Mouse (Mus musculus) ES-Bruce4 (cell line): ENCODE data around the gene Ptgs1.

Experiments
- CTCF ChIP-seq: IDR thresholded peaks from one replicate; pipeline ENCODE4 v1.8.1; 2011; ENCODE audit warnings: low read depth, low read length
- EP300 ChIP-seq: IDR thresholded peaks from 2 replicates; pipeline ENCODE4 v1.6.1; 2011; ENCODE audit warnings: low read depth, low read length; ENCODE audit not compliant: insufficient read depth
- POLR2A ChIP-seq: IDR thresholded peaks from one replicate; pipeline ENCODE4 v1.8.1; 2011; ENCODE audit warnings: low read length; ENCODE audit not compliant: insufficient read depth

DNA sequence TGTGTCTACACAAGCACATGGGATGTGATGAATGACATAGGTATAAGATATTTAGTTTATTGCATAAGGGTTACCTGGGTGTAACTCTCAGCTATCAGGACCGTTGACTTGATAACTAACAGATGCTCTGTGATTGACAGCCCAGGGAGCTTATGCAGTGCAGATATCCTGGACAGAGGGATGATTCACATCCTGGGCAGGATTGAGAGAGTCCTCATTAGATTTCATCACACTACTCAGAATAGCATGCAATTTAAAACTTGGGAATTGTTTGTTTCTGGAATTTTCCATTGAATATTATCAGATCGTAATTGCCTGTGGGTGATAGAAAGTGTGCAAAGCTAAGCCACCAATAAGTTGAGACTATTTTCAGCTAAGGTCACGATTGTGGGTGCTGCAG lies 17.7 kb downstream of the Ptgs1 start:
- TF ChIP-seq CTCF (no peak), POLR2A (no peak), EP300 (no peak)
